Mouse (Mus musculus): ENCODE data around the gene Wnt5a.
A peak's percentile ranks its signal among the peaks of the same experiment; 100 is the strongest.

Gene Wnt5a

DNA sequence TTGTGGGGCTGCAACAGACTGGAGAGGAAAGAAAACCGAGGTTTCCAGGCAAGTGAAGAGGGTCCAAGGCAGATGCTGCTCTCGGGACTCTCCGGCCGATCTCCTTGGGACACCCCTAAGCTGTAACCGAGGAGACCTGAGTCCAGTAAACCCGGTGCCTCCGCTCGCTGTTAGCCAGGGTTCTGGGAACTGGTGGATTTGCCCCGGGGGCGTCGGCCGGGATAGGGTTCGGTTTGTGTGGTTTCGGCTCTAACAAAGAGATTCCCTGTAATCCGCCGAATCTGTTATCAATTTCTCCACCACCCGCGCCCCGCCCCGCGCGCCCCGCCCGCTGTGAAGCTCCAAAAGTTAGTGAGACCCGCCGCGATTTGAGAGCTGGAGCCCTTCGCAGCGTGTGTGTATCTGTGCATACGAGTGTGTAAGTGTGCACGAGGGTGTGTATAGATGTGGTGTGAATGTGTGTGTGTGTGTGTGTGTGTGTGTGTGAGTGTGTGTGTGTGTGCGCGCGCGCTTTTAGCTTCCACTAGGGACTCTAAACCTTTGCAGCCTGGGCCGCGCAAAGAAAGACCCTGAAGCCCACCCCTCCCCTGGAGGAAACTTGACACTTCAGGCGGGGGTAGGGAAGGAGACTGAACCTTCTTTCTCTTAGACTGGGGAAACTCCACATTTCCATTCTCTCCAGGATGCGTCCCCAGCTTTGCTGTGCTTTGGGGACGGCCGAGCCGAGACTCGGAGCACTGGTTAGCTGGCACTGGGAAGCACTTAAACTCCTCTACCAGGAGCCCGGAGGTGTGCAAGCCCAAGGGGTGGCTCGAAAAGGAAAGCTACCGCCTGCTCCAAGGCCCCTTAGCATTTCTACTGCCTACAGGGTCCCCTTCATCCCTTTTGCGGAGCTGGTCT is 5.1 kb downstream of the Wnt5a start:
- no peak for DNase-seq

- no peak for DNase-seq
Measured at GRCm38 (mm10) chr14:28510341-28511028, 5.9 kb downstream of the Wnt5a start.

- DNase-seq: no peak
Measured at GRCm38 (mm10) chr14:28511029-28511651, 6.6 kb downstream of the Wnt5a start.

DNA sequence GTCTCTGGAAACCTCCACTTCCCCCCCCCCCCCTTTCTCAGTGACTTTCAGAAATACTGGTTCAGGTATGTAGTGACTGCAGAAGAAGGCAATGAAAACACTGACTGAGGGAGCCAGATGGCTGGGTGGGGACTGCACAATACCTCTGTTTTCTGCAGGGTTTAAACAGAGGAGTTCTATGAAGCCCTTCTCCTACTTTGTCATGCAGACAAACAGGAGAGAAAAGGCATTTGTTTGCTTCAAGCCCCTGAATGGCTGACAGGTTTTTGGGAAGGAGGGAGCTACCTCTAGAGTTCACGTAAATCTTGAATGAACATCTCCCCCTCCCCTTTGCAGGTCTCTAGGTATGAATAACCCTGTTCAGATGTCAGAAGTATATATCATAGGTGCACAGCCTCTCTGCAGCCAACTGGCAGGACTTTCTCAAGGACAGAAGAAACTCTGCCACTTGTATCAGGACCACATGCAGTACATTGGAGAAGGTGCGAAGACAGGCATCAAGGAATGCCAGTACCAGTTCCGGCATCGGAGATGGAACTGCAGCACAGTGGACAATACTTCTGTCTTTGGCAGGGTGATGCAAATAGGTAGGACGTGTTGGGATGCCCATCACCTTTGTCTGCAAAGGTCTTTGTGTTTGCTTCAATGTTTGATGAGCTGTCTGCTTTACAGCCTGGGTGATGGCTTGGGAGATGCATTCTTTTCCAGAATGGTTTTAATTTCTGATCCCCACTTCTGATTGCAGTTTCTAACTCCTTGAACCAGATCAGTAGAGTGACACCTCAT is 8.4 kb downstream of the Wnt5a start:
- DNase-seq: no peak

DNA sequence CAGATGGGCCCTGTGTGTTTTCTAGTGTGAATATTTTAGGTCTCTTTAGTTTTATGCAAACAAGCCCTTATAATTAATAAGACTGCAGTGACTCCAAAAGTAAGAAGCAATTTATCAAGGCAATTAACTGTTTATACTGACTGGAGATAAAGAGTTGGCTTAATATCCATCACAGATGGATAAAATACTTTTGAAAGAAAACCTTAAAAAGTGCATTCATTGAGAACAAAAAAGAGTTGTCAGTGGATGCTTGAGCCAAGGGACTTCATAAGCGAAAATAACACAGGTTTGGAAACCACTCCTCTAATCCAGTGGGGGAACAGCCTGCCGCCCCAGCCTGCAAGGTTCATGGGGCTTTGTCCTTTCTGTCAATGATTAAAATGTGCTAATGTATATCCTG is 9.6 kb downstream of the Wnt5a start:
- DNase-seq: no peak

DNA sequence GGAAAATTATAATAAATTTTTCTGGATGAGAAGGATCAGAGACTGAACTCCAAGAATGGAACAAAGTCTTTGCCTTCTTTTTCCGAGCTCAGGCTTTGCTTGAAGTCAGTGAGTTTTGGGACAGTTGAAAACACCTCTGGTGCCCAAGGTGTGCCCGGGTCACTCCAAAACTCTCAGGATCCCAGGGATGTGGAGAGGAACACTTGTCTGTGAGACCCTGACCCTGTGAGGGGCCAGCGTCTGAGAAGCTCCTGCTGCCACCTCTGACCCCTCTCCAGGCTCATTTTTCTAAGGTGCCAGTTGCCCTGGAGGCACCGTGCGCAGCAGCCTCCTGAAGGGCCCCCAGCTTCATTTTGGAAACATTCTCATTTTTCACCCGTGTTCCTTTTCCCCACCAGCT is 10.8 kb downstream of the Wnt5a start:
- DNase-seq: no peak

DNA sequence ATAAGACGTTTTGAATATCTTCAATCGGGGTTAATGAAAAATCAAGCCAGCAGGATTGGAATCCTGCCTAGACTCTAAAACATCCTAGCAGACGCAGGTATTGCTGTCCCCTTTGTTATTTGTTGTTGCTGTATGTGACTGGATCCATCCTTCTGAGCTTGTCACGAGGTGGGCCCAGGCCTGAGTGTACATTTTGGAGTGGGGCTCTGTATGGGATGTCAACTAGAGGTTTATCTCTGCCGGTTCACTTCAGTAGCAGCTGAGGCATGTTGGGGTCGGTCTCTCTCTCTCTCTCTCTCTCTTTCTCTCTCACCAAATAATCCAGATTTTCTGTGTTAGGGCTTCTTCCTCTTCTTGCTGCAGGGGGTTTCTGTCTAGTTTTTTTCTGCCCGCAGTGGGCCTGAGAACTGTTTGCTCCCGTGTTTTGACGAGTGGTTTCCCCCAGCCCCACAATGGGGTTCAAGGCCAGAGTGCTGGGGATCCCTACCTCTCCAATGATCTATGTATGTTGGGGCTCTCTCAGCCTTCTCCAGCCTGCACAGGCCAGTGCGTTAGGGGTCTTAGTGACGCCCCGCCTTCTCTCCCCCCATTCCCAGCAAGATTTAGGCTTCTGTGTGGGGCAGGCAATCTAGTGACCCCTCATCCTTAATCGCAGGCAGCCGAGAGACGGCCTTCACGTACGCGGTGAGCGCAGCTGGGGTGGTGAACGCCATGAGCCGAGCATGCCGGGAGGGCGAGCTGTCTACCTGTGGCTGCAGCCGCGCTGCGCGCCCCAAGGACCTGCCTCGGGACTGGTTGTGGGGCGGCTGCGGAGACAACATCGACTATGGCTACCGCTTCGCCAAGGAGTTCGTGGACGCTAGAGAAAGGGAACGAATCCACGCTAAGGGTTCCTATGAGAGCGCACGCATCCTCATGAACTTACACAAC is 13.3 kb downstream of the Wnt5a start:
- DNase-seq: no peak

- no peak for DNase-seq
Measured at GRCm38 (mm10) chr14:28521106-28521505, 16.6 kb downstream of the Wnt5a start.

DNA sequence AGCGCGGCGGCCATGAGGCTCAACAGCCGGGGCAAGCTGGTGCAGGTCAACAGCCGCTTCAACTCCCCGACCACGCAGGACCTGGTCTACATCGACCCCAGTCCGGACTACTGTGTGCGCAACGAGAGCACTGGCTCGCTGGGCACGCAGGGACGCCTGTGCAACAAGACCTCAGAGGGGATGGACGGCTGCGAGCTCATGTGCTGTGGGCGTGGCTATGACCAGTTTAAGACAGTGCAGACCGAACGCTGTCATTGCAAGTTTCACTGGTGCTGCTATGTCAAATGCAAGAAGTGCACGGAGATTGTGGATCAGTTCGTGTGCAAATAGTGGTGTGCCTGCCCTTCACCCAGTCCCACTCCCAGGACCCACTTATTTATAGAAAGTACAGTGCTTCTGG is 18.1 kb downstream of the Wnt5a start:
- DNase-seq: no peak

- no peak for DNase-seq
Measured at GRCm38 (mm10) chr14:28525566-28525965, 21.0 kb downstream of the Wnt5a start.

GRCm38 (mm10) chr14:28528151-28528685 is 23.7 kb downstream of the Wnt5a start:
- no peak for DNase-seq

GRCm38 (mm10) chr14:28531531-28531930 is 27.0 kb downstream of the Wnt5a start:
- no peak for DNase-seq

DNA sequence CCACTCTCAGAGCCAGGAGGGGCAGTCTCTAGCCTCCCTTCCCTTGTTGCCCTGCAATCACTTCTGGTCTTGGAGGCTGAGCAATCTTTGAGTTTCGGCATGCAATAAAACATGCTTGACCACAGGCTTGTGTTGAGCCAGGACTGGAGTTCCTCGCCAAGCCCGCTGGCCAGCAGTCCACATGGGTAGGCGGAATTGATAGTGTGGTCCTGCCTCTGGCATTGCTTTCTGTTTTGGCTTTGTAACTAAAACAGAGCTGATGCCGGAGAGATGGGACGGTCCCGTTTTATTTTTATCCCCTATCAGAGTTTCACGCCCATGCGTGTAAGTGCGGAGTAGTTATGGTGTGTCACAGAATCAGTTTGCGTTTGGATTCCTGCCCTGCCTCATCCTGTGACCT is 28.4 kb downstream of the Wnt5a start:
- DNase-seq: no peak

GRCm38 (mm10) chr14:28533876-28534275 is 29.3 kb downstream of the Wnt5a start:
- DNase-seq: no peak

DNA sequence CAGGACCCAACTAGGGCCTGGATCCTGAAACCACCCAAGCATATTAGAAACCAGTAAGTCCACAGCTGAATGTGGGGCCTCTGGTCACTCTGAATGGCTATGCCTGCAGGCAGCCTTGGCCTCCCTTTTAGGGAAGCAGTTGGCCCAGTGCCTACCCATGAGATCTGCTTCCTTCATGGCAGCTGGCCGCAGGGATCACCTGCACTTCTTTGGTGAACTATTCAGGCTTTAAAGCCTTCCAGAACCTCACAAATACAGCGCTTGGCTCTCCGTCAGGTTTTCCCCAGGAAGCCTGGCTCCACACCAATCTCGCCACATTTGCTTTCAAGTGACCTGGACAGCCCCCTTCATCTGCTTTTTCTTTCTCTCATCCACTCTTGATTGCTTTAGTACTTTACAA is 31.3 kb downstream of the Wnt5a start:
- peak; percentile 17 for DNase-seq

DNA sequence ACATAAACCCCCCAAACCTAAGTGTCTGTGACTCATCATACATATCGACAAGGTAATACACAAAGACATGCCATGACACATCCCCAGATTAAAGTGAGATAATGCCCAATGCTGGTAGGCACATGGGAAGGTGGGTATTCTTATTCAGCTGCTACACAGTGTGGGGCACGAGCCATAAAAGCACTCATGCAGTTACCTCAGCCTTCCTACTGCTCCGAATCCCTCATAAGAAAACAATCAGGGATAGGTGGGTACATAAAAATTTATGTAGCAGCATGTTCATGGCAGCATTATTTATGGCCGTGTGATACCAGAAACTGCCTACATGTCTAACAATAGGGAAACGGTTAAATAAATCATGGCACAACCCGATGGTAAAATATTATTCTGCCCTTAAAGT is 35.0 kb downstream of the Wnt5a start:
- DNase-seq: no peak

DNA sequence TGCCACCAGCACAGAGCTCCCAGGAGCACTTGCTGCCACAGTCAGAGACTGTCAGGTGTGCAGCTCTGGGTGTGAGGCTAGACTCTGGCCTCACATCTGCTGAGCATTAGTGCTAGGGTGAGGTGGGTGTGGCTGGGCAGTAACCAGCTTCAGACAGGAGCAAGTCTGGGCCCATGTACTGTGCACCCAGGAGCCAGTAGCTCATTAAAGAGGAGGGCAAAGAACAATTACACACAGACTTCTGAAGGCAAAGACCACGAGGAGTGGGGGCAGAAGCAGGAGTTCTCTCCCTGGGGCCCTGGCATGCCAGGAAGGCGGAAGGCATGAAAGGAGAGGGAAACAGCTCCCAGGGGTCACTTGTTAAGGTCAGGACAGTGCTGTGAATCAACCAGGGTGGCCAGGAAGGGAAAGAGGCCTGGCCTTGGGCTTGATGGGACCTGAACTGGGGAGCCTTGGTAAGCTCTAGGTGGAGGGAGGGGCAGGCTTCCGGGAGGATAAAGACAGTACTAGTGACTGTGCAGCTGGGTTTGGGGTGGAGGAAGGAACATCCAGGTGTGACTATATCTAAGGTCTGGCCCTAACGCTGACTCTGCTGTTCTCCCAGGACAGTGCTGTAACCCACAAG is 37.7 kb downstream of the Wnt5a start:
- no peak for DNase-seq

GRCm38 (mm10) chr14:28561861-28562260 is 57.3 kb downstream of the Wnt5a start:
- no peak for DNase-seq

Data from right cerebral cortex, postnatal 14 days (tissue).